Mouse (Mus musculus): ENCODE measurements at regions not wholly inside any gene's neighbourhood (a gene's known extent, or its start where the extent isn't known, plus 50 kb on each side); places are given as distances from the start of the nearest gene placed in this dataset.

DNA sequence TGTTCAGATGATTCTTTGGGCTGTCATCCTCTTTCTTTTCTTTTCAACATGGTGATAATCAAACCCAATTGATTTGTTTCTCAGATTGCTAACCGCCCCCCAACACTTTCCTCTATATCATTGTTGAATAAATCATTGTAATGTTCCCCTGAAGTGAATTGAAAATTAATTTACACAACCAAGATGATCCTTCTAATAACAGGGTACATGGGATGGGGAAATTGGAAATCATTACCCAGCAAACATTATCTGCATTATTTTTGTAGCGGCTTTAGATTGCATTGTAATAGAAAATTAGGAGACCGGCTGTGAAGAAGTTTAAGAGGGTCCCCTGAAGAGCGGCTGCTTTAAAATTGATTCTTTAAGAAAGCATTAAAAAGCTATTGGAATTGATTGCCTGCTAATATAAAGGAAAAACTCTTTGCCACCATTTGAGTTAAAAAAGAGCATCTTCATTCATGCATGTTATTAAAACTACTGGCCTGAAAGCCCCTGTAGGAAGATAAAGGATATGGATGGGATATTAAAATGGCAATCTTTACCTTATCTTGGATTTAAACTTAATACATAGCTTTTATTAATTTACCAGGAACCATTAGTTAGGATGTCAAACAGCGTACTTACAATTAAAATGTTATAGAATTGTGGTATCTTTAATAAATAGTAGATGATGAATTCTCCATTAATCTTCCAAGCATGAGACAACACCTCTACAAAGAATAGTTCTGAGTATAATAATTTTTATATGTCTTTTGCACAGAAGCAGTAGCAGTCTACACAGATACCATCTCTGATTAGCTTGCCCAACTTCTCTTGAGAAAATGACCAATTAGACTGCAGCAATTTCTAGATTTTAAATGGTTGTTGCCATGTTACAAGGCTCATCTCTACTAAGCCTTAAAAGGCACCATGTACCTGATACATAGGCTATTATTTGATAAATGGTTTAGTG lies 127.0 kb upstream of the Hs3st5 start:
- Histone ChIP-seq H3K27me3 (replicated peaks; ENCODE audit: control insufficient read depth, insufficient read depth, low read length) (no peaks in the 10 kb centered on the region), H3K9ac (replicated peaks; ENCODE audit: low read depth, low read length) (no peak overlapping the region), H3K4me1 (replicated peaks; ENCODE audit: control insufficient read depth, insufficient read depth, low read length) (no peaks in the 10 kb centered on the region), H3K4me2 (ENCODE audit: low read length) (no peak overlapping the region), H3K4me3 (replicated peaks; ENCODE audit: low read length) (no peak overlapping the region), H3K36me3 (ENCODE audit: control insufficient read depth, insufficient read depth) (no peaks in the 10 kb centered on the region), H3K9me3 (ENCODE audit: control insufficient read depth, low read length) (no peaks in the 10 kb centered on the region), H3K27ac (ENCODE audit: low read length) (no peak overlapping the region)
- no peak for ATAC-seq
- 72% methylated on average over 5 of the region's 5 CpGs for WGBS

- Histone ChIP-seq H3K4me1 (replicated peaks; ENCODE audit: control insufficient read depth, insufficient read depth, low read length) (no peaks in the 10 kb centered on the region), H3K36me3 (ENCODE audit: control insufficient read depth, insufficient read depth) (no peaks in the 10 kb centered on the region), H3K9ac (replicated peaks; ENCODE audit: low read depth, low read length) (no peak overlapping the region), H3K4me2 (ENCODE audit: low read length) (no peak overlapping the region), H3K9me3 (ENCODE audit: control insufficient read depth, low read length) (no peaks in the 10 kb centered on the region), H3K27ac (ENCODE audit: low read length) (no peak overlapping the region), H3K4me3 (replicated peaks; ENCODE audit: low read length) (no peak overlapping the region), H3K27me3 (replicated peaks; ENCODE audit: control insufficient read depth, insufficient read depth, low read length) (no peaks in the 10 kb centered on the region)
- ATAC-seq: peak; percentile 84
- WGBS: 54% methylated on average over 4 of the region's 4 CpGs
Observed at GRCm38 (mm10) chr10:36383331-36383730, 123.3 kb upstream of the Hs3st5 start.

DNA sequence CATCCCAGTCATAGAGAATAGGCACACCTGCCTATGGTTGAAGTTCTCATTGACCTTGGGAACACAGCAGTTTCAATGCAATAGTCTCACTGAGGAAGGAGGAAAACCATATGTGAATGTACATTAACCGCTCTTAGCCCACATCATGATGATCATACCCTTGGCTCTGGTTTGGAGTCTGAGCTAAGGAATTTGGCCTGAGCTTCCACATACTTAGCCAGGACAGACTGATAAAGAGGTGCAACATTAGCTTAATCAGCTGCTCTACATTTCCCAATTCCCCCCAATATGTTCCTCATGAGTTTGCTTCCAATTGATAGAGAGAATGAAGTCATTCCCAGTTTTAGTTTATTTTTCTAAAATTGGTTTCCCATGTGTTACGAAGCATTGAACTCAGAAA lies 116.6 kb upstream of the Hs3st5 start:
- WGBS: 76% methylated on average over 2 of the region's 2 CpGs

DNA sequence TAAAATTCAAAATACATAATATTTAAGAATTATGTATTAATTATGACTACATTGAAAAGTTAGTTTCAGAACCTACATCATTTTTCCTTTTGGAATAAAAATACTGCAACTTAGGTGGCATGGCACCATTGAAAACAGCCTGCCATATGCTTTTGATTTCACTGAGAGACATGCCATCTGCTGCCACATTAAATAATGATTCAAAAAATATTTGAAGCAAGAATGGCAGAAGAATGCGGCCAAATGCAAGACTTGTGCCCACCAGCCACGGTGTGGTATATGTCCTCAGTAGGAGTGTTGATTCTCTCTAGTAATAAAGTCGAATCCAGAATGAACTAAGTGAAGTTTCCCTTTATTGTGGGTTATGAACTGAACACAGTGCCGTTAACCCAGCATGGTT lies 113.0 kb upstream of the Hs3st5 start:
- peak; percentile 47; the same call in 1 of the 2 replicates for ATAC-seq
- no peak overlapping the region for H3K27ac ChIP-seq (ENCODE audit: low read length)
- H3K4me2 ChIP-seq (ENCODE audit: low read length): no peak overlapping the region
- no peak overlapping the region for H3K9ac ChIP-seq (replicated peaks; ENCODE audit: low read depth, low read length)
- 62% methylated on average over 4 of the region's 4 CpGs for WGBS
- no peaks in the 10 kb centered on the region for H3K9me3 ChIP-seq (ENCODE audit: control insufficient read depth, low read length)
- no peak overlapping the region for H3K4me3 ChIP-seq (replicated peaks; ENCODE audit: low read length)
- H3K36me3 ChIP-seq (ENCODE audit: control insufficient read depth, insufficient read depth): no peaks in the 10 kb centered on the region
- no peaks in the 10 kb centered on the region for H3K4me1 ChIP-seq (replicated peaks; ENCODE audit: control insufficient read depth, insufficient read depth, low read length)
- H3K27me3 ChIP-seq (replicated peaks; ENCODE audit: control insufficient read depth, insufficient read depth, low read length): no peaks in the 10 kb centered on the region

More for the DNA sequence above, 116.6 kb upstream of the Hs3st5 start:
- Histone ChIP-seq H3K9ac (replicated peaks; ENCODE audit: low read depth, low read length) (no peak overlapping the region), H3K27ac (ENCODE audit: low read length) (no peak overlapping the region), H3K4me2 (ENCODE audit: low read length) (no peak overlapping the region), H3K36me3 (ENCODE audit: control insufficient read depth, insufficient read depth) (no peaks in the 10 kb centered on the region), H3K4me1 (replicated peaks; ENCODE audit: control insufficient read depth, insufficient read depth, low read length) (no peaks in the 10 kb centered on the region), H3K9me3 (ENCODE audit: control insufficient read depth, low read length) (no peaks in the 10 kb centered on the region), H3K27me3 (replicated peaks; ENCODE audit: control insufficient read depth, insufficient read depth, low read length) (no peaks in the 10 kb centered on the region), H3K4me3 (replicated peaks; ENCODE audit: low read length) (no peak overlapping the region)
- peak; percentile 64; the same call in 1 of the 2 replicates for ATAC-seq

DNA sequence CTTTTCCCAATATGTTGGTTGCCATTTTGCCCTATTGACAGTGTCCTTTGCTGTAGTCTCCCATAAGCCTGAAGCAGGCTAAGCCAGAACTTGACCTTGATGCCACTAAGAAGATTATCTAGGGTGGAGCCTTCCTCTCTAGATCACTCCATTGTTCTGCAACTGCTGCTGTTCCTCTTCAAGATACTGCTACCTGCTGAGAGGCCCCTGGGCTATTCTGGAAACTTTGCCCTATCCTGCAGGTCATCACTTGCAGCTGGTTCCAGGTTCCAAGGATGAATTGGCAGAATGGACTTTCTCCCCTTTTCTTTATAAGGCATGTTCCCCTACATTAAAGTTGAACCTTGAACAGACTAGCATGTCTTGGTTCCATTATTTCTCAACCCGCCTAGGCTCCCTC lies 110.0 kb upstream of the Hs3st5 start:
- WGBS: 94% methylated on average over 1 of the region's 1 CpGs

DNA sequence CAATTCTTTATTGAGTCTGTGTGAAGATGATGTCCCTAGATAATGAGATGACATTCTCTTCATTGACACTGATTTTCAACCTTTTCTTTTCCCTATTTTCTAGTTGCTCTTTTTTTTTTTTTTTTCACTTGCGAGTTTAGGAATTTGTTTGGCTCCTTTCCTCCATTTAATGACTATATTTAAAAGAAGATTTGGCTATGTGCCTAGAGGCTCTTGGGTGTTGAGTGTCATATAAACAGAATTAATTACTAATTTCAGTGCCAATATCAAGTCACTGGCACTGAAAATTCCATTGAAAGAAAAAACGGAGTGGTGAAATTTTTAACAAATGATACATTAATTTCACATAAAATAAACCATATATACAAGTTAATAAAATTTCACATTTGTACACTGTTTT lies 98.6 kb upstream of the Hs3st5 start:
- no peaks in the 10 kb centered on the region for H3K4me1 ChIP-seq (replicated peaks; ENCODE audit: control insufficient read depth, insufficient read depth, low read length)
- no peak overlapping the region for H3K27ac ChIP-seq (ENCODE audit: low read length)
- WGBS: 22% methylated on average over 2 of the region's 2 CpGs
- no peak overlapping the region for H3K4me3 ChIP-seq (replicated peaks; ENCODE audit: low read length)
- no peak for ATAC-seq
- no peak overlapping the region for H3K9ac ChIP-seq (replicated peaks; ENCODE audit: low read depth, low read length)
- H3K27me3 ChIP-seq (replicated peaks; ENCODE audit: control insufficient read depth, insufficient read depth, low read length): no peaks in the 10 kb centered on the region
- H3K9me3 ChIP-seq (ENCODE audit: control insufficient read depth, low read length): no peaks in the 10 kb centered on the region
- H3K4me2 ChIP-seq (ENCODE audit: low read length): no peak overlapping the region
- no peaks in the 10 kb centered on the region for H3K36me3 ChIP-seq (ENCODE audit: control insufficient read depth, insufficient read depth)

More for the DNA sequence above, 110.0 kb upstream of the Hs3st5 start:
- no peaks in the 10 kb centered on the region for H3K9me3 ChIP-seq (ENCODE audit: control insufficient read depth, low read length)
- ATAC-seq: no peak
- no peaks in the 10 kb centered on the region for H3K27me3 ChIP-seq (replicated peaks; ENCODE audit: control insufficient read depth, insufficient read depth, low read length)
- no peak overlapping the region for H3K27ac ChIP-seq (ENCODE audit: low read length)
- H3K4me3 ChIP-seq (replicated peaks; ENCODE audit: low read length): no peak overlapping the region
- H3K36me3 ChIP-seq (ENCODE audit: control insufficient read depth, insufficient read depth): no peaks in the 10 kb centered on the region
- no peak overlapping the region for H3K9ac ChIP-seq (replicated peaks; ENCODE audit: low read depth, low read length)
- H3K4me2 ChIP-seq (ENCODE audit: low read length): no peak overlapping the region
- H3K4me1 ChIP-seq (replicated peaks; ENCODE audit: control insufficient read depth, insufficient read depth, low read length): no peaks in the 10 kb centered on the region

- WGBS: 72% methylated on average over 1 of the region's 1 CpGs
Observed at GRCm38 (mm10) chr10:36431335-36431734, 75.3 kb upstream of the Hs3st5 start.

GRCm38 (mm10) chr10:36437420-36437819 lies 69.2 kb upstream of the Hs3st5 start:
- Histone ChIP-seq H3K27me3 (replicated peaks; ENCODE audit: control insufficient read depth, insufficient read depth, low read length) (no peaks in the 10 kb centered on the region), H3K4me1 (replicated peaks; ENCODE audit: control insufficient read depth, insufficient read depth, low read length) (no peaks in the 10 kb centered on the region), H3K27ac (ENCODE audit: low read length) (no peak overlapping the region), H3K4me2 (ENCODE audit: low read length) (no peak overlapping the region), H3K9ac (replicated peaks; ENCODE audit: low read depth, low read length) (no peak overlapping the region), H3K4me3 (replicated peaks; ENCODE audit: low read length) (no peak overlapping the region), H3K36me3 (ENCODE audit: control insufficient read depth, insufficient read depth) (no peaks in the 10 kb centered on the region), H3K9me3 (ENCODE audit: control insufficient read depth, low read length) (no peaks in the 10 kb centered on the region)
- WGBS: 84% methylated on average over 2 of the region's 2 CpGs
- ATAC-seq: no peak

More at GRCm38 (mm10) chr10:36431335-36431734, 75.3 kb upstream of the Hs3st5 start:
- Histone ChIP-seq H3K9me3 (ENCODE audit: control insufficient read depth, low read length) (no peaks in the 10 kb centered on the region), H3K4me2 (ENCODE audit: low read length) (no peak overlapping the region), H3K4me3 (replicated peaks; ENCODE audit: low read length) (no peak overlapping the region), H3K36me3 (ENCODE audit: control insufficient read depth, insufficient read depth) (no peaks in the 10 kb centered on the region), H3K9ac (replicated peaks; ENCODE audit: low read depth, low read length) (no peak overlapping the region), H3K4me1 (replicated peaks; ENCODE audit: control insufficient read depth, insufficient read depth, low read length) (no peaks in the 10 kb centered on the region), H3K27ac (ENCODE audit: low read length) (no peak overlapping the region), H3K27me3 (replicated peaks; ENCODE audit: control insufficient read depth, insufficient read depth, low read length) (no peaks in the 10 kb centered on the region)
- ATAC-seq: no peak
